Mouse (Mus musculus): ENCODE data around the gene Ptrh1. TPM values are rescaled to one million over a fixed set of nuclear protein-coding genes. Genes with fewer than 3 reads are reported as not detected.

The Ptrh1 gene
- 2.0 TPM in 1 of 2 replicates, not detected in the other for total RNA-seq (2017)

DNA sequence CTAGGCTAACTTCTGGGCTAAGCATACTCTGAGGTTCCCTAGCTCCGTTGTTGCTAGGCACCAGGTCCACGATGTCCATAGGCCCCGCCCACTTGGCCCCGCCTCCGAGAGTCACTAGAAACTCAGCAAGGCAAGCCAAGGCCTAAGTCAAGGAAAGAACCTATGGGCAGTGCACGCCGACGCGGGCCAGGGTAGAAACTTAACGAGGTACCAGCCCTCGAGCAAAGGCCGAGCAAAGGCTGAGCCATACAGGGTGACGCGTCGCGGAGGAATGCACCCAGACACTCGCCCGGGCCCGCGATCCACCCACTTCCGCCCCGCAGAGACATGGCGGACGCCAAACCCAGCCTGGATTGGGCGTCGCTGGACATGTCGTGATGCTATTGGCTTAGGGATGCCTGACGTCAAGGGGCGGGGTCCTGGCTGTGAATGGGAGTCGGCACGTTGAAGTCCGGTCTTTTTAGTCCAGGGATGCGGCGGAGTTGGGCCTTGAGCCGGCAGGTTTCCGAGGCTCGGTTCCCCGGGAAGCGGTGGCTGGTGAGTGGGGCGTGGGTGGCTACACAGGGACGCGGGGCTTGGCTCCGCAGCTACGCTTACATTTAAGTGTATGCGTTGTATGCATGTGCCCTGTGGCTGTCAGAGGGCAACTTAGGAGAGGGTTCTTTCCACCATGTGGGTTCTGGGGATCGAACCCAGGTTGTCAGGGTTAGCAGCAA, at the start of gene Ptrh1, which contains the start of gene Ttc16:
TSS of gene Ptrh1 (plus strand) at position 428 of the 716 bp plus-strand sequence.
TSS of gene Ttc16 (minus strand) at position 275 of the 716 bp plus-strand sequence.
- ATAC-seq (ENCODE audit: extremely low read depth, insufficient number of reproducible peaks, low FRiP score, poor library complexity, severe bottlenecking): peak; percentile 92

GRCm38 (mm10) chr2:32727435-32727834, 48.2 kb upstream of the Ptrh1 start:
- ATAC-seq (ENCODE audit: extremely low read depth, insufficient number of reproducible peaks, low FRiP score, poor library complexity, severe bottlenecking): peak; percentile 94

DNA sequence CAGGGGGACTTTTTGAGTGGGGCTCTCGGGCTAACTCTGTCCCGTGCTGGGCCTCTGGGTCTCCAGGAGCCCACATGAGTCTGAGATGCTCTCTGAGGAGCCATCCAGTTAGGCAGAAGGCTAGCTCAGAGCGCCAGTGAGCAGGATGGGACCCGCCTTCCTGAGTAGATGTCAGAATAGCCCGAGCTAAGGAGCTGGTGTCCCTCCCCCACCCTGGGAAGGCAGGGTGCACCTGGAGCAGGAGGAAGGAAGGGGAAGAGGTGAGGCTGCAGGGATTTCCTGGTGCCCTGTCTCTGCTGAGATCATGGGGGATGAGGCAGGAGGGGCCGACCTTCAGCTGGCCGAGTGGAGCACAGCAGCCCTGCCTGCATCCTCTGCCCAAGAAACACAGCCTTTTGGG, 47.1 kb upstream of the Ptrh1 start:
- ATAC-seq (ENCODE audit: extremely low read depth, insufficient number of reproducible peaks, low FRiP score, poor library complexity, severe bottlenecking): no peak

GRCm38 (mm10) chr2:32729547-32729946, 46.0 kb upstream of the Ptrh1 start:
- ATAC-seq (ENCODE audit: extremely low read depth, insufficient number of reproducible peaks, low FRiP score, poor library complexity, severe bottlenecking): no peak

- no peak for ATAC-seq (ENCODE audit: extremely low read depth, insufficient number of reproducible peaks, low FRiP score, poor library complexity, severe bottlenecking)
These were observed 44.7 kb upstream of the Ptrh1 start for GRCm38 (mm10) chr2:32730854-32731253.

DNA sequence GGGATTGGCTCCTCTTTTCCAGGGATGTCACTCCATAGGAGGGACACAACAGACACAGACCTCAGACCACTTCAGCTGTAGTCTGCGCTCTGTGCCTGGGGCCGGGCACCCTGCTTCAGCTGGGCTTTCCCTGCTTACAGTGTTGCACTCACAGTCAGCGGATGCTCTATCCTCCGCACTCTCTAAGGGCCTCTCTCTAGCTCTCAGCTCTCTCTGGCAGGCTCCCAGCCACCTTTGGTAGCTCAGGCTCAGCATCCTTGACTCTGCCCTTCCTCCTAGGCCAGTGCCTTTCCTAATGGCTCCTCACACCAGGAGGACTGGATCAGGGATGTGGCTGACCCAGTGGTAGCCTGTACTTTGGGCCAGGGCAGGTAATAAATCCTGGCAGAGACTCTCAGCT, 43.7 kb upstream of the Ptrh1 start:
- ATAC-seq (ENCODE audit: extremely low read depth, insufficient number of reproducible peaks, low FRiP score, poor library complexity, severe bottlenecking): no peak

- ATAC-seq (ENCODE audit: extremely low read depth, insufficient number of reproducible peaks, low FRiP score, poor library complexity, severe bottlenecking): no peak
These were observed 42.9 kb upstream of the Ptrh1 start for GRCm38 (mm10) chr2:32732695-32733094.

DNA sequence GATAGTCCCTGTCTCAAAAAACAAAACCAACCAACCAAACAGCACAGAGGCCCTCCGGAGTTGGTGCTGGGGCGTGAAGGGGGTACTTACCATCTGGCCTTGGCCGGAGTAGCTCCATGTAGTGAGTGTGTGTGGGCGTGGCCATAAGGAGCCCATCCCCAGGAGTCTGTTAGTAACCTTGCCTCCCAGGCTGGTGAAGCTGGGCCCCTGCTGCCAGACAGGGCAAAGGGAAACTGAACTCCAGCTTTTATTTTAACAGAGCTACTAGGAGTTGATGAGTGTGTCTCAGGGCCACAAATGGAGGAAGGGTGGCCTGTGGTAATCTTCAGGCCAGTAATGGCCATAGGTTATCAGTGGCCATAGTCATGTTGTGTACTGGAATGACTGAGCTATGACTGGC, 41.1 kb upstream of the Ptrh1 start:
- no peak for ATAC-seq (ENCODE audit: extremely low read depth, insufficient number of reproducible peaks, low FRiP score, poor library complexity, severe bottlenecking)

GRCm38 (mm10) chr2:32734933-32735332, 40.7 kb upstream of the Ptrh1 start:
- ATAC-seq (ENCODE audit: extremely low read depth, insufficient number of reproducible peaks, low FRiP score, poor library complexity, severe bottlenecking): no peak

DNA sequence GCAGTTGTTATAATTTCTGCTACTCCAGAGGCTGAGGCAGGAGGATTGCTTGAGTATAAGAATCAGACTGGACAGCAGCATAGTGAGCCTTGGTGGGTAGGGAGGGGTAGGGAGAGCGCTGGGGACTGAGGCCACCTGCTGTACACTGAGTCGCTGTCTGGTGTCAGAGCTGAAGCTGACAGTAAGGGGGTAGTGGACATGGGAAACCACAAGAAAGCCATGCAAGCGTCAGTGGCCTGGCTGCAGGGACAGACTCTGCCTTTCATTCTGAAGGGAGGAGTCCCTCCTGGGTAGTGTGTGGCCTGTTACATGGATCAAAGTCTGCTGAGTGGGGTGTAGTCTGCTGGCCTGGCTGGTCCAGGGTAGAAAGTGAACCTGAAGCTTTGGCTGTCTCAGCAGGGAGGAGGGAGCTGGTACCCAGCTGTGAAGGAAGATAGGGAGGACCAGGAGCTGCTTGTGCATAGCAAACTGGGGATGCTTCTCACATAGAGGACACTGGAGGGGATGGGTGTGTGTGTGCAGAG, 39.2 kb upstream of the Ptrh1 start:
- ATAC-seq (ENCODE audit: extremely low read depth, insufficient number of reproducible peaks, low FRiP score, poor library complexity, severe bottlenecking): no peak

- no peak for ATAC-seq (ENCODE audit: extremely low read depth, insufficient number of reproducible peaks, low FRiP score, poor library complexity, severe bottlenecking)
These were observed 38.6 kb upstream of the Ptrh1 start for GRCm38 (mm10) chr2:32737008-32737407.

DNA sequence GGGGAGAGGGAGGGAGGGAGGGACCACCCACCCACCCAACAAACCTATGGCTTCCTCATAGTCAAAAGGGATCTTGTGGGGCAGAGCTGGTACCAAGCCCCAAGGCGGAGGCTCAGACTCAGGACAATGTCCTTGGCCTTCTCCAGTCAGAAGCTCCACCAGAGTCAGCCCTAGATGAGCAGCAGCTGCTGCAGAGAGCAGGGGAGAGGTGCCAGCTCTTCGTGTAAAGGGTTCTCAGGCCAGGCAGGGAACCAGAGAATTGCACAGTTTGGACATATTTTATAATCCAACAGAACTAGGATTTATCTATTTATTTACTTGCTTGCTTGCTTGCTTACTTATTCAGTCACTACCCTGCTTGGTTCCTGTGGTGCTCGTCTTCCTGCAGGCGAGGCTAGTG, 36.3 kb upstream of the Ptrh1 start:
- no peak for ATAC-seq (ENCODE audit: extremely low read depth, insufficient number of reproducible peaks, low FRiP score, poor library complexity, severe bottlenecking)

DNA sequence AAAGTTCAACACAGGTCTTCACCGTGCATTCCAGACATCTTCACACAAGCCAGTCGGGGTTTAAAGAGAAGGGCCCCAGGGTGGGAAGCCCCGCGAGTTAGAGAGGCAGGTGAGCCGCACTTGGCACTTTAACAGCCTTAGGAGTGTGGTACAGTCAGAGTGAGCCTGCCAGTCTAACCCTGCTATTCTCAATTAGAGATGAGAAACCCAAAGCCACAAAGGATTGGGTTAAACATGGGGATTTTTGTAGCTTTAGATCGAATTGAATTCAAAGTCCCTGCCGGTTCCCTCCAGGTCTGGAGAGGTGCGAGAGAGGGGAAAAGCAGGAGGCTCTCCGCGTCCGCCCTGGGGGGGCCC, 34.7 kb upstream of the Ptrh1 start, which contains the start of gene 6330409D20Rik:
TSS of gene 6330409D20Rik (minus strand) at position 101 of the 357 bp plus-strand sequence.
- no peak for ATAC-seq (ENCODE audit: extremely low read depth, insufficient number of reproducible peaks, low FRiP score, poor library complexity, severe bottlenecking)

- no peak for ATAC-seq (ENCODE audit: extremely low read depth, insufficient number of reproducible peaks, low FRiP score, poor library complexity, severe bottlenecking)
These were observed 34.1 kb upstream of the Ptrh1 start for GRCm38 (mm10) chr2:32741273-32742172.

- no peak for ATAC-seq (ENCODE audit: extremely low read depth, insufficient number of reproducible peaks, low FRiP score, poor library complexity, severe bottlenecking)
These were observed 33.4 kb upstream of the Ptrh1 start for GRCm38 (mm10) chr2:32742173-32742531.

DNA sequence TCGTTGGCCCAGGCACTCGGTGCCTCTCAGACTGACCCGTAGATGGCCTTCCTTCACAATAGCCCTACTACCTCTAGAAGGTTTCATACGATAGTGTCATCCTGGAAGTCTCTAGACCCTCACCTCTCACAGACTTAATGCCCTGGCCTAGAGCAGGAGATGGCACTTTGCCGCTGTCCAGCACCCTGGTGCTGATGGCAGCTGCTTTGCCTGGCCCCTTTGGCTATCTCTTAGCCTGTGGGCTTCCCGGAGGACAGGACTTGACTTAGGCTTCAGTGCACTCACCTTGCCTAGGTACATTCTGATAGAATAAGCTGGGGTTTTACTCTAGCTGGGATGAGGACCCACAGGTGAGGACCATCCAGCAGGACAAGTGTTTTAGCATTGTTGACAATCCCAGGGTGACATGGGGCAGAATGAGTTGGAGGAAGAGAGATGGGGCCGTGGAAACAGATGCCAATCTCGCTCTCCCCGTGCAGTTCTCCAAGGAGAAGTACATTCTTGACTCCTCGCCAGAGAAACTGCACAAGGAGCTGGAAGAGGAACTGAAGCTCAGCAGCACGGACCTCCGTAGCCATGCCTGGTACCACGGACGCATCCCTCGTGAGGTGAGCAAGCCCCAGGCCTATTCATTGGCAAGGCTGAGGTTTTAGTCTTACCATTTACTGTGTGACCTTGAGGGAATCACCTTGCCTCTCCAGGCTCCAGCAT, 31.2 kb upstream of the Ptrh1 start:
- ATAC-seq (ENCODE audit: extremely low read depth, insufficient number of reproducible peaks, low FRiP score, poor library complexity, severe bottlenecking): no peak

- no peak for ATAC-seq (ENCODE audit: extremely low read depth, insufficient number of reproducible peaks, low FRiP score, poor library complexity, severe bottlenecking)
These were observed 26.5 kb upstream of the Ptrh1 start for GRCm38 (mm10) chr2:32749082-32749481.

GRCm38 (mm10) chr2:32750199-32750598, 25.4 kb upstream of the Ptrh1 start:
- no peak for ATAC-seq (ENCODE audit: extremely low read depth, insufficient number of reproducible peaks, low FRiP score, poor library complexity, severe bottlenecking)
